Mouse (Mus musculus): ENCODE measurements around the gene Pum2.
A peak's percentile ranks its signal among the peaks of the same experiment; 100 is the strongest.
"Not testable (repeated sequence)": the region's sequence is repeated elsewhere in the genome, so short reads cannot be mapped to it uniquely, and the experiment has no call there.

Pum2 gene

DNA sequence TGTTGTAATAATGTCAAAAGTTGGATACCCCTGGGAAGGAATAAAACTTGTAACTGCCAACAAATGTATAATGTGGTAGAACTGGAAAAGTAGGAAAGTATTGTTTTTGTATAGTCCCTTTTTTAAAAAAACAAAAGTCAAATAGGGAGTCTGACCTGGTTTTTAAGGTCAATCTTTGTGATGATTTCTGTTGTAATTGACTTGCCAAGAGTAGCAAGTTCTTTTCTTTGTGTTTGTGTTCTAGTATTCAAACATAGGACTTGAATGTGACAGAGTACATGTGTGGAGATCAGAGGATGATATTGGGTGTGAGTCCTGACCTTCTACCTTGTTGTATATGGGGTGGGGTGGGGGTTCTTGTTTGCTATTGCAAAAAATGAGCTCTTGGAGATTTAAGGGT is 4.0 kb downstream of the Pum2 start:
- DNase-seq (ENCODE audit: low read depth, low spot score): no peak
- H3K27me3 ChIP-seq (ENCODE audit: control insufficient read depth, insufficient read depth, low read length, poor library complexity, severe bottlenecking): no peaks in the 10 kb centered on the region
- 0 out of 2 replicates have a peak, but pooled peaks cover 2% of the 10 kb centered on the region for H3K36me3 ChIP-seq (ENCODE audit: control insufficient read depth, insufficient read depth, low read length, poor library complexity, severe bottlenecking)

DNA sequence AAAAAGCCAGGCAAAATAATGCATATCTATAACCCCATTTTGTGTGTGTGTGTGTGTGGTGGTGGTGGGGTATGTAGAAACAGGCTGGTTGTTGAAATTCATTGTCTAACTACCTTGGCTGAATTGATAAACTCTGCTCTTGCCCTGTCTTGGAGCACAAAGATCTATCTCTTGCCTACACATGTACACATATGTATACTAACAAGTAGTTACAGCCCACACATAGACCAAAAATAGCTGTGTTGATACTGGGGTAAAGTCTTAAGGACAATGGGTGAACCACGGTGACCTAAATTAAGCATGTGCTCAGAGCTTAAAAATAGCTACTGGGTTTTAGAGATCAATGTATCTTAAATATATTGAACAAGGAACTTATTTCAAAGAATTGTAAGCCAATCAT is 10.3 kb downstream of the Pum2 start:
- Histone ChIP-seq H3K36me3 (ENCODE audit: control insufficient read depth, insufficient read depth, low read length, poor library complexity, severe bottlenecking) (no peaks in the 10 kb centered on the region; the same call in 1 of the 2 replicates), H3K27me3 (ENCODE audit: control insufficient read depth, insufficient read depth, low read length, poor library complexity, severe bottlenecking) (no peaks in the 10 kb centered on the region)
- no peak for DNase-seq (ENCODE audit: low read depth, low spot score)

DNA sequence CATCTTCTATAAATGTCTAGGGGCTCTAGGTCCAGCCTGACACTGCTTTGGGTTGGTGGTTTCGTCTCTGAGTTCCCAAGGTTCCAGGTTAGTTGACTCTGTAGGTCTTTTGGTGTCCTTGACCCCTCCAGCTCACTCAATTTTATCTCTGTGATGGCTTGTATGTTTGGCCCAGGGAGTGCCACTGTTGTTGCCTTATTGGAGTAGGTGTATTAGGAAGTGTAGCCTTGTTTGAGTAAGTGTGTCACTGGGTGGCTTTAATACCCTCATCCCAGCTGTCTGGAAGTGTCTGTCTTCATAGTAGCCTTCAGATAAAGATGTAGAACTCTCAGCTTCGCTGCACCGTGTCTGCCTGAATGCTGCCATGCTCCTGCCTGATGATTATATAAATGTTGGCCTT is 11.1 kb downstream of the Pum2 start:
- H3K27me3 ChIP-seq (ENCODE audit: control insufficient read depth, insufficient read depth, low read length, poor library complexity, severe bottlenecking): no peaks in the 10 kb centered on the region
- H3K36me3 ChIP-seq (ENCODE audit: control insufficient read depth, insufficient read depth, low read length, poor library complexity, severe bottlenecking): no peaks in the 10 kb centered on the region; the same call in 1 of the 2 replicates
- no peak for DNase-seq (ENCODE audit: low read depth, low spot score)

DNA sequence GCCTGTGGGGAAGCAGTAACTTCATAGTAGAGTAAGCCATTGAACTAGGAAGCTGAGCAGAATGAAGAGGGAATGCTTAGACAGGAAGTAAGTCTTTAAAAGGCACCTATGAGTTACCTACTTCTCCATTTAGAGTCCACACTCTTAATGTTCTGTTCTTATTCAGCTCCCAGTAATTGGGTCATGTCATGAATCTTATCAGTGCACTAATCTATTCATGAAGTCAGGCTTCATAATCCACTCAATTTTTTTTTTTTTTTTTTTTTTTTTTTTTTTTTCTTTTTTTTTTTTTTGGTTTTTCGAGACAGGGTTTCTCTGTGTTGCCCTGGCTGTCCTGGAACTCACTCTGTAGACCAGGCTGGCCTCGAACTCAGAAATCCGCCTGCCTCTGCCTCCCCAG is 15.9 kb downstream of the Pum2 start:
- H3K27me3 ChIP-seq (ENCODE audit: control insufficient read depth, insufficient read depth, low read length, poor library complexity, severe bottlenecking): not testable (repeated sequence)
- peak; percentile 46 for DNase-seq (ENCODE audit: low read depth, low spot score)

DNA sequence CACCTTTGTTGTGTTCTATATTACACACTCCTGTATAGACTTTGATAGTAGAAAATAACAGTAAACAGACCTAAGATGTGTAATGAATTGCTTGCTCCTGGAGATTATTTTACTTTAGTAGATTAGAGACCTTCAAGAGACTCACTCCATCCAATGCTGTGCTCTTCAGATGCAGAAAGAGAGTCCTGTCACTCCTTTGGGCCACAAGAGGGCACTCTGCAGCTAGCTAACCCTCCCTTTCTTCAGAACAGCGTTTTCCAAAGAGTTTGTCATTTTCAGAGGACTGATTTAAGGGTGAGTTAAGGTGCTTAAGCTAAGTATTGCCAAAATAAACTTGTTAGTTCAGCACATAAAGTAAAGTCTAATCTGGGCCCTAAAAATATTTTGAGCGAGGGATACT is 25.0 kb downstream of the Pum2 start:
- Histone ChIP-seq H3K27me3 (ENCODE audit: control insufficient read depth, insufficient read depth, low read length, poor library complexity, severe bottlenecking) (no peaks in the 10 kb centered on the region), H3K36me3 (ENCODE audit: control insufficient read depth, insufficient read depth, low read length, poor library complexity, severe bottlenecking) (peaks cover 2% of the 10 kb centered on the region; the same call in 1 of the 2 replicates)
- peak; percentile 74 for DNase-seq (ENCODE audit: low read depth, low spot score)

More for the DNA sequence above, 15.9 kb downstream of the Pum2 start:
- H3K36me3 ChIP-seq (ENCODE audit: control insufficient read depth, insufficient read depth, low read length, poor library complexity, severe bottlenecking): not testable (repeated sequence)

GRCm38 (mm10) chr12:8703988-8704387 is 30.1 kb downstream of the Pum2 start:
- DNase-seq (ENCODE audit: low read depth, low spot score): no peak
- Histone ChIP-seq H3K36me3 (ENCODE audit: control insufficient read depth, insufficient read depth, low read length, poor library complexity, severe bottlenecking) (peaks cover 4% of the 10 kb centered on the region; the same call in 1 of the 2 replicates), H3K27me3 (ENCODE audit: control insufficient read depth, insufficient read depth, low read length, poor library complexity, severe bottlenecking) (no peaks in the 10 kb centered on the region)

GRCm38 (mm10) chr12:8708876-8709275 is 34.9 kb downstream of the Pum2 start:
- DNase-seq (ENCODE audit: low read depth, low spot score): no peak
- no peaks in the 10 kb centered on the region for H3K27me3 ChIP-seq (ENCODE audit: control insufficient read depth, insufficient read depth, low read length, poor library complexity, severe bottlenecking)
- peaks cover 4% of the 10 kb centered on the region; the same call in 1 of the 2 replicates for H3K36me3 ChIP-seq (ENCODE audit: control insufficient read depth, insufficient read depth, low read length, poor library complexity, severe bottlenecking)

- DNase-seq (ENCODE audit: low read depth, low spot score): no peak
- no peaks in the 10 kb centered on the region for H3K27me3 ChIP-seq (ENCODE audit: control insufficient read depth, insufficient read depth, low read length, poor library complexity, severe bottlenecking)
- H3K36me3 ChIP-seq (ENCODE audit: control insufficient read depth, insufficient read depth, low read length, poor library complexity, severe bottlenecking): peaks cover 3% of the 10 kb centered on the region; the same call in 1 of the 2 replicates
Observed at GRCm38 (mm10) chr12:8712665-8713064, 38.7 kb downstream of the Pum2 start.

- DNase-seq (ENCODE audit: low read depth, low spot score): no peak
Observed at GRCm38 (mm10) chr12:8716093-8716492, 42.2 kb downstream of the Pum2 start.

DNA sequence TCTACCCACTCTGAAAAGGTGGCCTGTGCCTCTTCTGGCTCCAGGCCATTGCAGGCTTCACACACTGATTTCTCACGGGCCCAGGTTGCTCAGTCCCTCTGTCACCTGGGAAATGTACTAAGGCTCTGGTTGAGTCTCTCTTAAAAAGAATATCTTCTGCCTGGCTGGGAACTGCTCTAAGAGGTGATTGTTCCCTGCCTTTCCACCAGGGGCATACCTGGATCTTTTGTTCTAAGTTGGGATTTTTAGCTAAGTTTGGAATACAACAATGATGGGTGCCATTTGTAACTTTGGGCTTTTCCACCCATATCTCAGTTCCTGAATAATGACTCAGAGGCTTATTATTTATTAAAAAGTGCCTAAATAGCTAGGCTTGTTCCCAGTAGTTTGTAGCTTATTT is 53.0 kb downstream of the Pum2 start:
- Histone ChIP-seq H3K36me3 (ENCODE audit: control insufficient read depth, insufficient read depth, low read length, poor library complexity, severe bottlenecking) (peaks cover 15% of the 10 kb centered on the region), H3K27me3 (ENCODE audit: control insufficient read depth, insufficient read depth, low read length, poor library complexity, severe bottlenecking) (no peaks in the 10 kb centered on the region)
- no peak for DNase-seq (ENCODE audit: low read depth, low spot score)

More at GRCm38 (mm10) chr12:8716093-8716492, 42.2 kb downstream of the Pum2 start:
- Histone ChIP-seq H3K36me3 (ENCODE audit: control insufficient read depth, insufficient read depth, low read length, poor library complexity, severe bottlenecking) (peaks cover 7% of the 10 kb centered on the region; the same call in 1 of the 2 replicates), H3K27me3 (ENCODE audit: control insufficient read depth, insufficient read depth, low read length, poor library complexity, severe bottlenecking) (no peaks in the 10 kb centered on the region)

DNA sequence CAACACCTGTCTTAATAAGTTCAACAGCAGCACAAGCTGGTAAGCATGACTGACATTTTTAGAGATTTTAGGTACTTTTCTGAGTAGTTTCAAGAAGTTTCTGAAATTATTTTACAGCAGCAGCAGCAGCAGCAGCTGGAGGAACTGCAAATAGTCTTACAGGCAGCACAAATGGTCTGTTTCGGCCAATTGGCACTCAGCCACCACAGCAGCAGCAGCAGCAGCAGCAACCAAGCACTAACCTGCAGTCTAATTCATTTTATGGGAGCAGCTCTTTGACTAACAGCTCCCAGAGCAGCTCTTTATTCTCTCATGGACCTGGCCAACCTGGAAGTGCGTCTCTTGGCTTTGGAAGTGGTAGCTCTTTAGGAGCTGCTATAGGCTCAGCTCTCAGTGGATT is 54.8 kb downstream of the Pum2 start:
- Histone ChIP-seq H3K36me3 (ENCODE audit: control insufficient read depth, insufficient read depth, low read length, poor library complexity, severe bottlenecking) (peaks cover 16% of the 10 kb centered on the region), H3K27me3 (ENCODE audit: control insufficient read depth, insufficient read depth, low read length, poor library complexity, severe bottlenecking) (no peaks in the 10 kb centered on the region)
- no peak for DNase-seq (ENCODE audit: low read depth, low spot score)

- no peak for DNase-seq (ENCODE audit: low read depth, low spot score)
- Histone ChIP-seq H3K36me3 (ENCODE audit: control insufficient read depth, insufficient read depth, low read length, poor library complexity, severe bottlenecking) (peaks cover 5% of the 10 kb centered on the region; the same call in 1 of the 2 replicates), H3K27me3 (ENCODE audit: control insufficient read depth, insufficient read depth, low read length, poor library complexity, severe bottlenecking) (no peaks in the 10 kb centered on the region)
Observed at GRCm38 (mm10) chr12:8753654-8754053, 79.7 kb downstream of the Pum2 start.

GRCm38 (mm10) chr12:8754116-8754515 is 80.2 kb downstream of the Pum2 start:
- Histone ChIP-seq H3K27me3 (ENCODE audit: control insufficient read depth, insufficient read depth, low read length, poor library complexity, severe bottlenecking) (no peaks in the 10 kb centered on the region), H3K36me3 (ENCODE audit: control insufficient read depth, insufficient read depth, low read length, poor library complexity, severe bottlenecking) (0 out of 2 replicates have a peak, but pooled peaks cover 4% of the 10 kb centered on the region)
- DNase-seq (ENCODE audit: low read depth, low spot score): no peak

GRCm38 (mm10) chr12:8758029-8758428 is 84.1 kb downstream of the Pum2 start:
- no peak for DNase-seq (ENCODE audit: low read depth, low spot score)
- 0 out of 2 replicates have a peak, but pooled peaks cover 2% of the 10 kb centered on the region for H3K36me3 ChIP-seq (ENCODE audit: control insufficient read depth, insufficient read depth, low read length, poor library complexity, severe bottlenecking)
- no peaks in the 10 kb centered on the region for H3K27me3 ChIP-seq (ENCODE audit: control insufficient read depth, insufficient read depth, low read length, poor library complexity, severe bottlenecking)

DNA sequence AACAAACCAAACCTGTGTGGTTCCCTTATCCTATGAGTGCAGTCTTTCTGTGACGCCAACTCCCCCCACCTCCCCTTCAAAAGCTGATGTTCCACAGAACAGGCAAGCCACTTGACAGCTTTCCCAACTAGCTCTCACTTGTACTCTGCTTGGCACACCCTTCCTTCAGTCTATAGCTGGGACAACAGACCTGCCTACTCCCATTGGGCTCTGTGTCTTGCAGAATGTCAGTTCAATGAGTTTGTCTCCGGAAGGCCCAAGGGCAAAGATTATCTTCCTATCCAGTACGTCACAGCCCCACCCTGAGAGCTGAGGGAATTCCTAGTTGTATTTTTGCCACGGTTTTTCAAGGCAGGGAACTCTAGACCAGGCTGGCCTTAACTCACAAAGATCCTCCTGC is 85.2 kb downstream of the Pum2 start:
- Histone ChIP-seq H3K27me3 (ENCODE audit: control insufficient read depth, insufficient read depth, low read length, poor library complexity, severe bottlenecking) (no peaks in the 10 kb centered on the region), H3K36me3 (ENCODE audit: control insufficient read depth, insufficient read depth, low read length, poor library complexity, severe bottlenecking) (0 out of 2 replicates have a peak, but pooled peaks cover 2% of the 10 kb centered on the region)
- no peak for DNase-seq (ENCODE audit: low read depth, low spot score)

- Histone ChIP-seq H3K27me3 (ENCODE audit: control insufficient read depth, insufficient read depth, low read length, poor library complexity, severe bottlenecking) (no peaks in the 10 kb centered on the region), H3K36me3 (ENCODE audit: control insufficient read depth, insufficient read depth, low read length, poor library complexity, severe bottlenecking) (no peaks in the 10 kb centered on the region)
- DNase-seq (ENCODE audit: low read depth, low spot score): no peak
Observed at GRCm38 (mm10) chr12:8759779-8760178, 85.8 kb downstream of the Pum2 start.
